Mouse (Mus musculus) midbrain, embryonic 12.5 days (tissue): Measurements from ENCODE around the gene Ppp1r36. TPM values are rescaled to one million over a fixed set of nuclear protein-coding genes. Genes with fewer than 3 reads are reported as not detected.

Source experiments
- ATAC-seq: fragments of 200-750 bp; cut with Nextera tagmentation; 2 replicates; pipeline ENCODE4 v1.8.0; 2017; ENCODE audit warnings: low read depth, moderate TSS enrichment, moderate library complexity; ENCODE audit not compliant: low FRiP score
- H3K27ac ChIP-seq: fragments of 300-500 bp; sonication (generic); replicated peaks from 2 replicates; pipeline ENCODE4 v1.5.1; 2016; ENCODE audit warnings: mild to moderate bottlenecking
- H3K27me3 ChIP-seq: fragments of 300-500 bp; sonication (generic); 2 replicates; pipeline ENCODE4 v1.6.1; 2016; ENCODE audit warnings: mild to moderate bottlenecking
- H3K36me3 ChIP-seq: fragments of 300-500 bp; sonication (generic); 2 replicates; pipeline ENCODE4 v1.6.1; 2016
- H3K4me1 ChIP-seq: fragments of 300-500 bp; sonication (generic); 2 replicates; pipeline ENCODE4 v1.6.1; 2016
- H3K4me2 ChIP-seq: fragments of 300-500 bp; sonication (generic); replicated peaks from 2 replicates; pipeline ENCODE4 v1.6.1; 2016; ENCODE audit warnings: mild to moderate bottlenecking, moderate library complexity
- H3K4me3 ChIP-seq: fragments of 300-500 bp; sonication (generic); 2 replicates; pipeline ENCODE4 v1.5.1; 2016; ENCODE audit warnings: mild to moderate bottlenecking
- H3K9ac ChIP-seq: fragments of 300-500 bp; sonication (generic); replicated peaks from 2 replicates; pipeline ENCODE4 v1.6.1; 2016; ENCODE audit warnings: mild to moderate bottlenecking, moderate library complexity
- H3K9me3 ChIP-seq: fragments of 300-500 bp; sonication (generic); 2 replicates; pipeline ENCODE4 v1.6.1; 2016; ENCODE audit warnings: mild to moderate bottlenecking
- WGBS: fragments of 180-500 bp; shearing (Covaris S2); methylation state at CpG from one replicate; pipeline ENCODE4 v1.1.7; 2016; 5-methylcytosine and 5-hydroxymethylcytosine counted together
- polyA plus RNA-seq: library from polyadenylated mRNA; unstranded; fragments of >200 nt; fragmentation: Nextera tagmentation; extraction: Ambion mirVana; gene quantifications from 2 replicates; pipeline ENCODE4 v1.2.1, GENCODE M21; 2016

Ppp1r36 gene
- polyA plus RNA-seq, 1 experiment from 2014 or later, result 0.42 TPM

DNA sequence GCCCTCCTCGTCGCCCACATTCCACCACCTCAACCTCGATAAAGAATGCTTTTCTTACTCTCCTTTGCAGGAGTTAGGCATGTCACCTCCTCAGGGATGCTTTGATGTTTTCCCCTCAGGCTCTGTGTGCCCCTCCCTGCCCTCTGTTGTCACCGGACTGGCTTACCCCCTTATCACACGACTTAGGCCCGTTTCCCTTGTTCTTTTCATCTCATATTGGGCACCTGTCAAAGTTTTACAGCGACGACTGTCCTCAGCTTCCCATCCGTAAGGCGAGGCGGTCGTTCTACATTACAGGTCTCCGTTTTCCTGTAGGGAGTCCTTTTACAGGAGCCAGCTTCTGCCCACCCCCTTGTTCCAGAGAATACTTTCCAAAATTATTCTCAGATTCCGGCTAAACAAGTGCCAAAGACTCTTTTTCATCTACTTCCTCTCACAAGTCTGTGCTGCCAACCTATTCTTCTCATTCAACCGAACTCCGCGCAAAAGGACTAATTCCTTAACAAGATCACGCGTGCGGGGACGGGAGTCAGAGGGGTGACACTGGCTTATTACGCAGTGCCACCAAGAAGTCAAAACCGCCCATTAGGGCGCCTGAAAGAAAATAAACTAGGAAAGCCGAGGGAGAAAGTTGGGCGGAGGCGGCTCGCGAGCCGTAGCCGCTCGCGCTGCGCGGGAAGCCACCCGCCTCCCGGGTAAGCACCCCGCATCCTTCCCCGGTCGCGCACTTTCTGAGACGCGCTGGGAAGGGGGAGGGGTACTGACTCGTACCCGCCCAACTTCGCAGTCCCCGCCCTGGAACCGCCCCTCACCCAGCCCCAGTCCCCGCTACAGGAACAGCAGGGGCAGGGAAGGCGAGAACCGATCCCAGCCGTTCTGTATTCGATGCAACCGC lies 14.1 kb upstream of the Ppp1r36 start:
- no peaks in the 10 kb centered on the region for H3K36me3 ChIP-seq
- H3K27me3 ChIP-seq, result peaks cover 46% of the 10 kb centered on the region
- under 1% methylated on average over 48 of the region's 54 CpGs for WGBS
- H3K4me3 ChIP-seq, result peak overlapping the region; percentile 73
- peak overlapping the region; percentile 81 for H3K4me2 ChIP-seq
- peaks cover 23% of the 10 kb centered on the region for H3K4me1 ChIP-seq
- H3K9ac ChIP-seq, result peak overlapping the region; percentile 59
- ATAC-seq, result peak; percentile 91
- no peaks in the 10 kb centered on the region for H3K9me3 ChIP-seq
- peak overlapping the region; percentile 88 for H3K27ac ChIP-seq

DNA sequence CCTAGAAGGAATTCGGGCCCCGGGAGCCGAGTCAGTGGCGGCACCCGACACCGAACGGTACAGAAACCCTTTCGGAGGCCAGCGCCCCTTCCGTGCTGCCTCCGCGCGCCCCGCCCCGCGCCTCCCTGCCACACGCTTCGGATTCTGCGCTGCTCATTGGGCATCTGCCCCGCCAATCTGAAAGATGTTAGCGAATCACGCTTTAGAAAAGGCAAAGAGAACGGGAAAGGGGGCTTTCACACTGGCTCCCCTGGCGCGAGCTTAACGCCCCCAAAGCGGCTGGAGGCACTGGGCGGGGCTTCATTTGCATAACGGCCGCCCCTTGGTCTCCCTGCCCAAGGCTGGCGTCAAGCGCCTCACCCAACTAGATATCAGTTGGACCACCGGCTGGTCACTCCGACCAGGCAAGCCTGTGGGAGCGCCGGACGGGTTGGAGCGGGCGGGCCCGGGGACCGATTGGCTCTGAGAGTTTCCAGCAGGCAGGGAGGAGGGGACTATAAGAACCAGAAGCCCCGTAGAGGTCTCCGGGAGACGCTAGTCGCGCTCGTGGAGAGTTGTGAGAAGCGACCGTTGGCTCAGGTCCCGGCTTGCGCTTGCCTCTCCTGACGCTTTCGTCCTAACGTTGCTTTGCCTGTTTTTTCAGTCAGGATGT lies 13.3 kb upstream of the Ppp1r36 start, which contains the start of gene Hspa2:
Hspa2 (plus strand) TSS at position 291 of the 652 bp plus-strand sequence.
- no peaks in the 10 kb centered on the region for H3K36me3 ChIP-seq
- H3K27me3 ChIP-seq, result peaks cover 53% of the 10 kb centered on the region
- under 1% methylated on average over 54 of the region's 54 CpGs for WGBS
- H3K4me2 ChIP-seq, result peak within 1 kb of the TSS; percentile 81
- peak; percentile 97 for ATAC-seq
- no peaks in the 10 kb centered on the region for H3K9me3 ChIP-seq
- H3K9ac ChIP-seq, result peak within 1 kb of the TSS; percentile 59
- H3K4me1 ChIP-seq, result peaks cover 23% of the 10 kb centered on the region
- H3K27ac ChIP-seq, result peak within 1 kb of the TSS; percentile 88
- H3K4me3 ChIP-seq, result peak within 1 kb of the TSS; percentile 73

DNA sequence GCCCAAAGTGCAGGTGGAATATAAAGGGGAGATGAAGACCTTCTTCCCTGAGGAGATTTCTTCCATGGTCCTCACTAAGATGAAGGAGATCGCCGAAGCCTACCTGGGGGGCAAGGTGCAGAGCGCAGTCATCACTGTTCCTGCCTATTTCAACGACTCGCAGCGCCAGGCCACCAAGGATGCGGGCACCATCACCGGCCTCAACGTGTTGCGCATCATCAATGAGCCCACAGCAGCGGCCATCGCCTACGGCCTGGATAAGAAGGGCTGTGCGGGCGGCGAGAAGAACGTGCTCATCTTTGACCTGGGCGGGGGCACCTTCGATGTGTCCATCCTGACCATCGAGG lies 12.5 kb upstream of the Ppp1r36 start:
- WGBS, result 9% methylated on average over 20 of the region's 20 CpGs
- Histone ChIP-seq H3K27me3 (peaks cover 53% of the 10 kb centered on the region), H3K9me3 (no peaks in the 10 kb centered on the region), H3K4me3 (peak overlapping the region; percentile 73), H3K4me1 (peaks cover 23% of the 10 kb centered on the region), H3K9ac (no peak overlapping the region), H3K27ac (no peak overlapping the region), H3K4me2 (peak overlapping the region; percentile 81), H3K36me3 (no peaks in the 10 kb centered on the region)
- ATAC-seq, result no peak

DNA sequence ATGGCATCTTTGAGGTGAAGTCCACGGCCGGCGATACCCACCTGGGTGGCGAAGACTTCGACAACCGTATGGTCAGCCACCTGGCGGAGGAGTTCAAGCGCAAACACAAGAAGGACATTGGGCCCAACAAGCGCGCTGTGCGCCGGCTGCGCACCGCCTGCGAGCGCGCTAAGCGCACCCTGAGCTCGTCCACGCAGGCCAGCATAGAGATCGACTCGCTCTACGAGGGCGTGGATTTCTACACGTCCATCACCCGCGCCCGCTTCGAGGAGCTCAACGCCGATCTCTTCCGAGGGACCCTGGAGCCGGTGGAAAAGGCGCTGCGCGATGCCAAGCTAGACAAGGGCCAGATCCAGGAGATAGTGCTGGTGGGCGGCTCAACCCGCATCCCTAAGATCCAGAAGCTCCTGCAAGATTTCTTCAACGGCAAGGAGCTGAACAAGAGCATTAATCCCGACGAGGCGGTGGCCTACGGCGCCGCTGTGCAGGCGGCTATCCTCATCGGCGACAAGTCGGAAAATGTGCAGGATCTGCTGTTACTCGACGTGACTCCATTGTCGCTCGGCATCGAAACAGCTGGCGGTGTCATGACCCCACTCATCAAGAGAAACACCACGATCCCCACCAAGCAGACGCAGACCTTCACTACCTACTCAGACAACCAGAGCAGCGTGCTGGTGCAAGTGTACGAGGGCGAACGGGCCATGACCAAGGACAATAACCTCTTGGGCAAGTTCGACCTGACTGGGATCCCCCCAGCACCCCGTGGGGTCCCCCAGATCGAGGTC lies 12.0 kb upstream of the Ppp1r36 start:
- Histone ChIP-seq H3K9ac (no peak overlapping the region), H3K36me3 (no peaks in the 10 kb centered on the region), H3K4me2 (peak overlapping the region; percentile 81), H3K4me1 (peaks cover 23% of the 10 kb centered on the region), H3K27me3 (peaks cover 53% of the 10 kb centered on the region), H3K4me3 (peak overlapping the region; percentile 73), H3K27ac (no peak overlapping the region), H3K9me3 (no peaks in the 10 kb centered on the region)
- no peak for ATAC-seq
- 5% methylated on average over 64 of the region's 64 CpGs for WGBS

DNA sequence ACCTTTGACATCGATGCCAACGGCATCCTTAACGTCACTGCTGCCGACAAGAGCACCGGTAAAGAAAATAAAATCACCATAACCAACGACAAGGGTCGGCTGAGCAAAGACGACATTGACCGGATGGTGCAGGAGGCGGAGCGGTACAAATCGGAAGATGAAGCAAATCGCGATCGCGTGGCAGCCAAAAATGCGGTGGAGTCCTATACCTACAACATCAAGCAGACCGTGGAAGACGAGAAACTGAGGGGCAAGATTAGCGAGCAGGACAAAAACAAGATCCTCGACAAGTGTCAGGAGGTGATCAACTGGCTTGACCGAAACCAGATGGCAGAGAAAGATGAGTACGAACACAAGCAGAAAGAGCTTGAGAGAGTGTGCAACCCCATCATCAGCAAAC lies 11.4 kb upstream of the Ppp1r36 start:
- no peak for ATAC-seq
- Histone ChIP-seq H3K27me3 (peaks cover 53% of the 10 kb centered on the region), H3K4me1 (peaks cover 23% of the 10 kb centered on the region), H3K4me2 (peak overlapping the region; percentile 81), H3K9ac (no peak overlapping the region), H3K9me3 (no peaks in the 10 kb centered on the region), H3K27ac (no peak overlapping the region), H3K4me3 (peak overlapping the region; percentile 73), H3K36me3 (no peaks in the 10 kb centered on the region)
- WGBS, result 5% methylated on average over 23 of the region's 23 CpGs

GRCm38 (mm10) chr12:76407184-76407583 lies 10.2 kb upstream of the Ppp1r36 start:
- no peak overlapping the region for H3K27ac ChIP-seq
- WGBS, result 46% methylated on average over 1 of the region's 1 CpGs
- H3K4me3 ChIP-seq, result no peak overlapping the region
- H3K4me2 ChIP-seq, result no peak overlapping the region
- no peaks in the 10 kb centered on the region for H3K36me3 ChIP-seq
- peaks cover 23% of the 10 kb centered on the region for H3K4me1 ChIP-seq
- H3K9me3 ChIP-seq, result no peaks in the 10 kb centered on the region
- H3K9ac ChIP-seq, result no peak overlapping the region
- ATAC-seq, result no peak
- peaks cover 50% of the 10 kb centered on the region for H3K27me3 ChIP-seq

GRCm38 (mm10) chr12:76409166-76409565 lies 8.2 kb upstream of the Ppp1r36 start:
- Histone ChIP-seq H3K27ac (no peak overlapping the region), H3K4me1 (peaks cover 19% of the 10 kb centered on the region), H3K27me3 (peaks cover 41% of the 10 kb centered on the region), H3K9me3 (no peaks in the 10 kb centered on the region), H3K4me2 (no peak overlapping the region), H3K9ac (no peak overlapping the region), H3K4me3 (no peak overlapping the region), H3K36me3 (no peaks in the 10 kb centered on the region)
- ATAC-seq, result no peak
- 70% methylated on average over 4 of the region's 4 CpGs for WGBS

DNA sequence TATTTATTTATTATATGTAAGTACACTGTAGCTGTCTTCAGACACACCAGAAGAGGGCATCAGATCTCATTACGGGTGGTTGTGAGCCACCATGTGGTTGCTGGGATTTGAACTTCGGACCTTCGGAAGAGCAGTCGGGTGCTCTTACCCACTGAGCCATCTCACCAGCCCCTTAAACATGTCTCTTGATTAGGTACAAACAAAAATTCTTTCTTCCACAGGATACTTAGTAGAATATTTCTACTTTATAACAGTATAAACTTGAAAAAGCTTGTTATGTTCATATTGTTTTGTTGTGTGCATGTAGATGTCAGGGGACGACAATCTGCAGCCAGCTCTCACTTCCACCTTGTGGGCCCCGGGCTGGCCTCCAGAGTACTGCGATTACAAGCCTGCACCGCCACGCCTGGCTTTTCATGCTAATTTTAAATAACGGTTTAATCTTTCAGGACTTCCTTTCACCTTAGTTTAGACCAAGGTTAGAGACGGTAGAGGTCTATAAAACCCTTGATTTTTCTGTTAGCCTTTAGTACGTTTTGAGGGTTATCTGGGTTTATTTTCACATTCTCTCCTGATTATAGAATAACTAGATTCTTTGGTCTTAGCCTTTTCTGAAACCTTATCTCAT lies 1.8 kb upstream of the Ppp1r36 start:
- WGBS, result 84% methylated on average over 12 of the region's 12 CpGs
- Histone ChIP-seq H3K27me3 (peaks cover 22% of the 10 kb centered on the region), H3K27ac (no peak overlapping the region), H3K4me1 (peaks cover 7% of the 10 kb centered on the region), H3K9ac (no peak overlapping the region), H3K4me2 (no peak overlapping the region), H3K4me3 (no peak overlapping the region), H3K9me3 (no peaks in the 10 kb centered on the region), H3K36me3 (no peaks in the 10 kb centered on the region)
- no peak for ATAC-seq

- Histone ChIP-seq H3K9me3 (no peaks in the 10 kb centered on the region), H3K4me2 (no peak overlapping the region), H3K27ac (no peak overlapping the region), H3K36me3 (no peaks in the 10 kb centered on the region), H3K9ac (no peak overlapping the region), H3K4me1 (peaks cover 7% of the 10 kb centered on the region), H3K4me3 (no peak overlapping the region), H3K27me3 (peaks cover 22% of the 10 kb centered on the region)
- no peak for ATAC-seq
- WGBS, result 93% methylated on average over 5 of the region's 5 CpGs
These were observed 1.0 kb downstream of the Ppp1r36 start for GRCm38 (mm10) chr12:76418346-76418745.

DNA sequence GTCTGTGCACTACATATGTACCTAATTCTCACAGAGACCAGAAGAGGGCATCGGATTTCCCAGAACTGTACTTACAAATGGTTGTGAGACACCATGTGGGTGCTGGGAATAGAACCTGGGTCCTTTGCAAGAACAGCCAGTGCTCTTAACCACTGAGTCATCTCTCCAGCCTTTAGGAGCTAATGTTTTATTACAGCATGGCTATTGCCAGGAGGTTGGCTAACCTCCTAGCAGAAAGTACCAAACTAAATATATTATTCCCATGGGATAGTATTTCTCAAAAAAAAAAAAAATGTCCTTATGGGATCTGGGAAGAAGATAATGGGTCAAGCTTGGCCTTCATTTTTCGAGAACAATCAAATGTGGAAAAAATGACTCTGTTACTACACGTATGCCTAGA lies 7.9 kb downstream of the Ppp1r36 start:
- H3K4me2 ChIP-seq, result no peak overlapping the region
- no peaks in the 10 kb centered on the region for H3K27me3 ChIP-seq
- no peaks in the 10 kb centered on the region for H3K4me1 ChIP-seq
- no peak for ATAC-seq
- no peak overlapping the region for H3K9ac ChIP-seq
- no peak overlapping the region for H3K27ac ChIP-seq
- 97% methylated on average over 3 of the region's 3 CpGs for WGBS
- no peak overlapping the region for H3K4me3 ChIP-seq
- H3K9me3 ChIP-seq, result no peaks in the 10 kb centered on the region
- H3K36me3 ChIP-seq, result no peaks in the 10 kb centered on the region

- no peak for ATAC-seq
- H3K27ac ChIP-seq, result no peak overlapping the region
- no peak overlapping the region for H3K4me3 ChIP-seq
- no peak overlapping the region for H3K4me2 ChIP-seq
- H3K9me3 ChIP-seq, result no peaks in the 10 kb centered on the region
- H3K9ac ChIP-seq, result no peak overlapping the region
- 64% methylated on average over 5 of the region's 5 CpGs for WGBS
- H3K36me3 ChIP-seq, result no peaks in the 10 kb centered on the region
- no peaks in the 10 kb centered on the region for H3K27me3 ChIP-seq
- H3K4me1 ChIP-seq, result no peaks in the 10 kb centered on the region
These were observed 10.2 kb downstream of the Ppp1r36 start for GRCm38 (mm10) chr12:76427546-76427945.
